Mouse (Mus musculus): ENCODE data around the gene Vav2.

Vav2 gene

GRCm38 (mm10) chr2:27410518-27411140, 16.2 kb downstream of the Vav2 start:
- no peak for DNase-seq (ENCODE audit: inconsistent ontology term)

DNA sequence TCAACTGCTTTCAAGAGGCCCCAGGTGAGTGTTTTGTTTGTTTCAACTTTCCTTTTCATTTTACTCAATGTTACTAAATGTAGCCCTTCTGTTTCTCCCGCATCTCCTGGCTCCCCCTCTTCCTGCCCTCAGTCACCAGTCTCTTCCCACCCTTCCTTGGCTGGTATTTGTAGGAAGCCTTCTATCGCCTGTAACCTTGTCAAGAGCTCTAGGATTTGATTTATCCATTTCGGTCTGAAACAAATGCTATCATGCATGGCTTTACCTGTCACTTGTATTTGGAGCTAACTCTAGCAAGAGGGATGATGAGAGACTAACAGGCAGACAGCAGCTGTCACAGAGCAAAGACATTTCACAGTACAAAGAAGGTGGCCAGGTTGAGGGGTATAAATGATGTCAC, 18.6 kb downstream of the Vav2 start:
- DNase-seq (ENCODE audit: inconsistent ontology term), result no peak

- no peak for DNase-seq (ENCODE audit: inconsistent ontology term)
Measured at GRCm38 (mm10) chr2:27406928-27407327, 19.9 kb downstream of the Vav2 start.

GRCm38 (mm10) chr2:27405094-27405884, 21.5 kb downstream of the Vav2 start:
- no peak for DNase-seq (ENCODE audit: inconsistent ontology term)

DNA sequence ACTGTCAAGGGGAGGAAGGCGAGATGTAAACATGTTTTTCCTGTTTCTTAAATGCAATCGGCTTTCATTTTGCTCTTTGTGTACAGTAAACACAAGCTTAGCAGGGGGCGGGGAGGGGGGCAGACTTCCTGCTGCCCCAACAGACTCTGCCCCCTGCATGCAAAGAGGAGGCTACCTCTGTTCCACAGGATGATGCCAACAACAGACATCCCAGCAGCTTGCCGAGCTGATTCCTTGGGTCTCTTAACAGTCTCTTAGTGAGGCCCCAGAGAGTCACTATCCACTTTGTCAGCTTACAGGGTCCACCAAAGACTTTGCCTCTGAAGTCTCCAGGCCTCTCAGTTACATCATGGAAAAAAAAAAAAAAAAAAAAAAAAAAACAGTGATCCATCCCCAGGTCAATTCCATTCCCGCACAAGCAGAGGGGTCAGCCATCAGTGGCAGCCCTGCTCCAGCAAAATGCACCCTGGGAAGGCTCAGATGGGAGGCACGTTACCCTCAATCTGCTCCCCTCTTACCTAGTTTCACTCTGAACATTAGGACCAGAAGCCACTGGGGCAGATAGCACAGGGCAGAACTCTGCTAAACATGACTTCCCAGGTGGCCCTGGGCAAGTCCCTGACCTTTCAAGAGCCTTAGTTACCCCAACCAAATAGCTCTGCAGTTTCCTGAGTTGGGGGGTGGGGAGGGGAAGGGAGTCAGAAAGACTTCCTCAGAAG, 22.3 kb downstream of the Vav2 start:
- DNase-seq (ENCODE audit: inconsistent ontology term), result no peak

GRCm38 (mm10) chr2:27401544-27401943, 25.3 kb downstream of the Vav2 start:
- no peak for DNase-seq (ENCODE audit: inconsistent ontology term)

DNA sequence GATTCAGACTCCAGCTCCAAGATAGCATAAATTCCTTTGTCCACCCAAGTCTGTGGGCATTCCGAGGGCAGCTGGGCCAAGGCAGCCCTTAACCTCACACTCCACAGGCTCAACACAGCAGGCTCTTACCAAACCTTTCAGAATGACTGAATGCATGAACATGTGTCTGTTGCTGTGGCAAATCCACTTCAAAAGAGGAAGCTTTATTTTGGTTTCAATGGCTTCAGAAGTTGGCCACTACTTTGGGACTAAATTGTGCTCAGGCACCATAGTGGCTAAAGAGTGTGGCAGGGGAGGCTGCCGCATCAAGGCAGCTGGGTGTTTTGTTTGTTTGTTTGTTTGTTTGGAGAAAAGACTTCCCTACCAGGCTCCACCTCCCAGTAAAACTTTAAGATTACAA, 26.8 kb downstream of the Vav2 start:
- DNase-seq (ENCODE audit: inconsistent ontology term), result no peak

DNA sequence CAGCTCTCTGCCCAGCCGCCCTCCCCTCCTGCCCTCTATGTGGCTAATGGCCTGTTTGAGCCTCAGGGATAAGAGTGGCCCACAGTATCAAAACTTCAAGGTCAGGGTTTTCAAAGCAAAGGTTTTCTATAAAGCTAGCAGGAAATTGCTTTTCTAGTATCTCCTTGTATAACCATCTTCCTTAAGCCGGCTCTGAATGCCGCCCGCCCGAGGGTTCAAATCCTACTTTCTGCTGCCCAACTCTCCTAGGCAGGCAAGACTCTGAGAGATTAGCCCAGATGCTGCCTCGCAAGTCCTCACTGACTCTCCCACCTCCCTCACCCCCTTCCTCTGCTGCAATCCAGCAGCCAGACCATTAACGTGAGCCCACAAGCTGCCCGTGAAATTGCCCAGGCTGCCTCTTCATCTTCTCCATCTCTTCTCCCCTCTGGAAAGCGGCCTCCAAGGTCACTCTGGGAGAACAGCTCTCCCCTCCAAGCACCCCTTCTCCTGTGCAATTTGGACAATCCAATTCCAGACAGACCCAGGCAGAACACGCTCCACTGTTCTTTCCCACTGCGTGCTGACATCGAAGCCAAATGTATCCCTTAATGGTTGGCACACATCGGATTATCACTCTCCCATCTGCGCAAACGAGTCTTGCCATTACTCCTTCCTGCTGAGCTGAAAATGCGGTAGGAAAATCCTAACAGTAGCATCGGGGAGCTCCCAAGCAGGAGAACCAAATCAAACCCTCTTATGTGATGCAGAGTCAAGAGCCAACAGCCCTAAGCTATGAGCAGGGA, 30.0 kb downstream of the Vav2 start:
- DNase-seq (ENCODE audit: inconsistent ontology term), result no peak

GRCm38 (mm10) chr2:27394158-27394832, 32.5 kb downstream of the Vav2 start:
- DNase-seq (ENCODE audit: inconsistent ontology term), result peak; percentile 63

GRCm38 (mm10) chr2:27392278-27392677, 34.6 kb downstream of the Vav2 start:
- peak; percentile 88 for DNase-seq (ENCODE audit: inconsistent ontology term)

DNA sequence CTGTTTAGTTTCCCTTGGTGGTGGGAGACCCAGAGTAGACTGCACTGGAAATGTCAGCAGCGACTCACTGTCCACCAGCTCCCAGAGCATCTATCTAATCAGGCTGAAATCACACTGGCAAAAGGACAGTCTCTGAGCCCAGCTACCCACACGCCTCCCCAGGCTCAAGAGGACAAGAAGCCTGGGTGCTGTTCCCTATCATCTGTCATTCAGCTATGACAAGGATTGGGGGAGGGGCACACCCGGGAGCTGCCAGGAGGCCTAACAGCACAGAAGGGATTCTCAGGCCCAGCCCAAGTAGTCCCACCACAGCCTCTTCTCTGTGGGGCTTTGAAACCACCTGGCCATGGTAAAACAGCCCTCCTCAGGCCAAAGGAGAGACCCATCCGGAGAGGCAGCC, 36.1 kb downstream of the Vav2 start:
- peak; percentile 24 for DNase-seq (ENCODE audit: inconsistent ontology term)

GRCm38 (mm10) chr2:27390325-27390724, 36.5 kb downstream of the Vav2 start:
- DNase-seq (ENCODE audit: inconsistent ontology term), result no peak

DNA sequence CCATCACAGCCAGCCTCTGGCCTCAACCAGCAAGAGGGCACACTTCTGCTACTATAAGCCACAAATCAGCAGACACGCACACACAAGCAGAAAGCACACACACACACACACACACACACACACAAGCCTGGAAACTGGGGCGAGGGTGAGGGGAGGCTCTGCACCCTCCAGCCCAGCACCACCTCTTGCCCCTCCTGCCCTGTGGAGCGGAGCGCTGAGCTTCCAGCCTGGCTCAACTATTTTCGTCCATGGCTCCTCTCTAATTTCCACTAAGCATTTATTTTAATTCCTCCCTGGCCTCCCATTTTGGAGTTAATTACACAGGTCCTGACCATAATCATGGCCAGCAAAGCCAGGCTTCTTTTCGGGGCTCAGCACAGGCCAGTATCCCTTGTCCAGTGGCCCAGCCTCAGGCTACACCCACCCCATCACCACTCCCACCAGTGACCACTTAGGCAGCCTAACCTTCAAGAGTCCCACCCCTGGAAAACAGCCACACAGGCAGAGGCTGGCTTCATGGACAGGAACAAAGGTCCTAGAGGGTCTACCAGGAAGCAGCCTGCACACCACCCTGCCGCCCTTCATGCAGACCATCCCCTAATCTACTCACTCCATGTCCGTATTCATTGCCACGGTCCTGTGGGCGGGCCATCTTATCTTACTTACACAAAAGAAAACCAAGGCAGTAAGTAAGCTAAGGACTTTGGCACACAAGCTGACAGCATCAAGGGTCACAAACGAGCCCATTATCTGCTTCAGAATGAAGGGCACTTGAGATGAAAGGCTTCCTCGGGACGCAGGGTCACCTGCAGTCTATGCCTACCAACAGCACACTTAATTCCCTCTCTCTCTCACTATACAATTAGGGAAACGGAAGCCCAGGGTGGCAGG, 37.3 kb downstream of the Vav2 start:
- no peak for DNase-seq (ENCODE audit: inconsistent ontology term)

GRCm38 (mm10) chr2:27387209-27387608, 39.6 kb downstream of the Vav2 start:
- DNase-seq (ENCODE audit: inconsistent ontology term), result no peak

- no peak for DNase-seq (ENCODE audit: inconsistent ontology term)
Measured at GRCm38 (mm10) chr2:27381698-27382097, 45.1 kb downstream of the Vav2 start.

- no peak for DNase-seq (ENCODE audit: inconsistent ontology term)
Measured at GRCm38 (mm10) chr2:27381254-27381653, 45.6 kb downstream of the Vav2 start.

DNA sequence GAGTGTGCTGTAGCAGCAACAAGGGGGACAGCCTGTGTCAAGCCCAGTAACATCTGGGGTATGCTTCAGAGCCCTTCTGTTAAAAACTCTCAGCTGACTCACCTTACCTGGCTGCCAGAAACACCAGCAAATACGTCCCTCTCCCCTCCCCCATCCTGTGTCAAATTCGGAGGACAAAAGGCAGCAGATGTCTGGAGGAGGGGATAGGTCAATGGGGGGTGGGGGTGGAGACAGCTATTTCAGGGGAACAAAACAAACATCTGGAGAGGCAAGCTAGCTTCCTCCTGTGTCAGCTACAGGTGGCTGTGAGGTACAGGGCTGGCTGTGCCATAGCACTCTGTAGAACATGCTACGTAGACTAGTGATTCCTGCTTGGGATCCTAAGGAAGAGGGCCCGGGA, 49.0 kb downstream of the Vav2 start:
- DNase-seq (ENCODE audit: inconsistent ontology term), result no peak

GRCm38 (mm10) chr2:27377164-27377563, 49.7 kb downstream of the Vav2 start:
- DNase-seq (ENCODE audit: inconsistent ontology term), result no peak

- peak; percentile 76 for DNase-seq (ENCODE audit: inconsistent ontology term)
Measured at GRCm38 (mm10) chr2:27375141-27375540, 51.7 kb downstream of the Vav2 start.

- no peak for DNase-seq (ENCODE audit: inconsistent ontology term)
Measured at GRCm38 (mm10) chr2:27373349-27373748, 53.5 kb downstream of the Vav2 start.
